Mouse (Mus musculus) kidney, adult 2 months (tissue): ENCODE data around the gene Cxcl10. TPM values are rescaled to one million over a fixed set of nuclear protein-coding genes. Genes with fewer than 3 reads are reported as not detected.

Experiments
- DNase-seq: peaks from one replicate; pipeline ENCODE4 v3.0.0; 2021
- H3K27ac ChIP-seq: fragments of 200-500 bp; 2 replicates; pipeline ENCODE4 v1.5.1; 2012; ENCODE audit warnings: low read depth, low read length, control low read depth, inconsistent platforms; ENCODE audit not compliant: insufficient read depth
- H3K27me3 ChIP-seq: fragments of 200-500 bp; replicated peaks from 2 replicates; pipeline ENCODE4 v1.6.1; 2012; ENCODE audit warnings: mild to moderate bottlenecking, moderate library complexity, low read length, inconsistent platforms; ENCODE audit not compliant: control insufficient read depth, insufficient read depth
- H3K36me3 ChIP-seq: fragments of 200-500 bp; 2 replicates; pipeline ENCODE4 v1.6.1; 2012; ENCODE audit warnings: mild to moderate bottlenecking, moderate library complexity, low read length, inconsistent platforms; ENCODE audit not compliant: control insufficient read depth, insufficient read depth
- H3K4me1 ChIP-seq: fragments of 200-500 bp; 2 replicates; pipeline ENCODE4 v1.6.1; 2011; ENCODE audit warnings: low read length; ENCODE audit not compliant: control insufficient read depth, insufficient read depth
- H3K4me3 ChIP-seq: fragments of 200-500 bp; 2 replicates; pipeline ENCODE4 v1.5.1; 2011; ENCODE audit warnings: mild to moderate bottlenecking, low read depth, low read length, control low read depth; ENCODE audit not compliant: insufficient read depth
- CTCF ChIP-seq: fragments of 200-500 bp; conservative IDR thresholded peaks from 2 replicates; pipeline ENCODE4 v1.5.1; 2011; ENCODE audit warnings: low read depth, mild to moderate bottlenecking, control low read depth, low read length, moderate library complexity, mixed read lengths; ENCODE audit not compliant: insufficient read depth, insufficient read length
- POLR2A ChIP-seq: fragments of 200-500 bp; IDR thresholded peaks from one replicate; pipeline ENCODE4 v1.6.1; 2011; ENCODE audit warnings: low read depth, low read length, control low read depth
- WGBS: fragments of 180-500 bp; shearing (Covaris S2); methylation state at CpG from one replicate; pipeline ENCODE4 v1.1.7; 2018; 5-methylcytosine and 5-hydroxymethylcytosine counted together
- polyA plus RNA-seq: library from polyadenylated mRNA; depleted of rRNA; stranded (reverse); fragments of >200 nt; gene quantifications from 2 replicates; pipeline ENCODE4 v1.2.3, GENCODE M21; 2012; rRNA removed

Gene Cxcl10
- 10.2 and 16.6 TPM in 2 replicates for polyA plus RNA-seq

DNA sequence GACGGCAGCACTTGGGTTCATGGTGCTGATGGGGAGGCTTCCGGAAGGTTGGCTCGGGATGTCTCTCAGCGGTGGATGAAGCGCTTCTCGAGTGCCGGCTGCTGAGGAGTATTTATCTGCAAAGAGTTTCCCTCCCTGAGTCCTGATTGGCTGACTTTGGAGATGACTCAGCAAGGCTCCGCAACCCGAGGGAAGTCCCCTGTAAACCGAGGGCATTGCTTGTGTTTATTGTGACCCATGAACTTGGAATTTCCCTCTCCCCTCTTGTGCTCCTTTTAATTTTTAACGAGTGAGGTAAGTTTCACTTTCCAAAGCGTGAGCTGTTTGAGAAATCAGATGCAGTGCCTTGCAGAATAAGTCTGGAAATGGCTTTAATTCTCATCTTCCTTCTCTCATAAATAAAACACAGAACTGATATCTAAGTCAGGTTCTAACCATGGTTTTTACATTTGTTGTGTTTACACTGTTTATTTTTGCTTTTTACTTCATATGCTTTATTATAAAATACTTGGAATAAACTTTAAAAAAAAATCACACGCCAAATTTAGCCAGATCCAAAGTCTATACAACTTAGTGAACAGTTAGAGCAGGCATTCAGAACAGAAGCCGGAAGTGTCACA, at the start of gene Cxcl10:
Gene Cxcl10, minus strand, starts transcription at position 96 of the 620 bp plus-strand sequence.
- peak; percentile 91 for DNase-seq
- Histone ChIP-seq H3K4me3 (peak within 1 kb of the TSS; percentile 29), H3K4me1 (peaks cover 13% of the 10 kb centered on the region; the same call in 1 of the 2 replicates), H3K36me3 (no peaks in the 10 kb centered on the region), H3K27me3 (no peaks in the 10 kb centered on the region), H3K27ac (peak within 1 kb of the TSS; percentile 51; the same call in 1 of the 2 replicates)
- TF ChIP-seq CTCF (no peak), POLR2A (no peak)
- WGBS, result 4% methylated on average over 14 of the region's 14 CpGs

DNA sequence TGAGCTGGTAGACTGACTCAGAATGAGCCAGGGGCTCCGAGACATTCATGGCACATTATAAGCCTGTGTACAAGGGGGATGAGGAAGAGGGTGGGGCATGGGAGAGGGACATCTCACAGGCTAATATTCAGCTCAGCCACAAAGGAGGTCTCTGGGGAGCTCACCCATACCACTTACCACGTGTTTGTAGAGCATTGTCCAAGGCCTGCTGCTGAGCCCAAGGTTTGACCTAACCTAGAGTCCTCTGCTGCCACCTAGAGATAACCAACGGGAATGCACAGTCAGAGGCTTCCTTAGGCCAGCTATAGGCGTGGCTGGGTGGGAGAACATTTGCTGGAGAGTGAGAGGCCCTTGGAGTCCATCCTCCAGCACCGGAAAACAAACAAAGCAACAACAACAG, 49.5 kb upstream of the Cxcl10 start:
- Histone ChIP-seq H3K4me1 (no peaks in the 10 kb centered on the region), H3K27me3 (no peaks in the 10 kb centered on the region), H3K36me3 (no peaks in the 10 kb centered on the region), H3K4me3 (no peak overlapping the region), H3K27ac (no peak overlapping the region)
- TF ChIP-seq CTCF, result peak; percentile 98
- TF ChIP-seq POLR2A, result no peak
- WGBS, result 15% methylated on average over 5 of the region's 5 CpGs
- peak; percentile 85 for DNase-seq

- H3K27ac ChIP-seq, result no peak overlapping the region
- 75% methylated on average over 6 of the region's 6 CpGs for WGBS
- H3K4me1 ChIP-seq, result no peaks in the 10 kb centered on the region
- H3K4me3 ChIP-seq, result no peak overlapping the region
- 0 out of 2 replicates have a peak, but pooled peaks cover 1% of the 10 kb centered on the region for H3K27me3 ChIP-seq
- TF ChIP-seq CTCF, result no peak
- TF ChIP-seq POLR2A, result no peak
- no peaks in the 10 kb centered on the region for H3K36me3 ChIP-seq
- DNase-seq, result no peak
Observed at GRCm38 (mm10) chr5:92396476-92396875, 47.8 kb upstream of the Cxcl10 start.

- no peak overlapping the region for H3K4me3 ChIP-seq
- no peak for TF ChIP-seq POLR2A
- TF ChIP-seq CTCF, result no peak
- no peaks in the 10 kb centered on the region for H3K36me3 ChIP-seq
- 86% methylated on average over 3 of the region's 3 CpGs for WGBS
- no peaks in the 10 kb centered on the region for H3K4me1 ChIP-seq
- H3K27me3 ChIP-seq, result 0 out of 2 replicates have a peak, but pooled peaks cover 1% of the 10 kb centered on the region
- DNase-seq, result no peak
- no peak overlapping the region for H3K27ac ChIP-seq
Observed at GRCm38 (mm10) chr5:92395764-92396163, 47.1 kb upstream of the Cxcl10 start.

DNA sequence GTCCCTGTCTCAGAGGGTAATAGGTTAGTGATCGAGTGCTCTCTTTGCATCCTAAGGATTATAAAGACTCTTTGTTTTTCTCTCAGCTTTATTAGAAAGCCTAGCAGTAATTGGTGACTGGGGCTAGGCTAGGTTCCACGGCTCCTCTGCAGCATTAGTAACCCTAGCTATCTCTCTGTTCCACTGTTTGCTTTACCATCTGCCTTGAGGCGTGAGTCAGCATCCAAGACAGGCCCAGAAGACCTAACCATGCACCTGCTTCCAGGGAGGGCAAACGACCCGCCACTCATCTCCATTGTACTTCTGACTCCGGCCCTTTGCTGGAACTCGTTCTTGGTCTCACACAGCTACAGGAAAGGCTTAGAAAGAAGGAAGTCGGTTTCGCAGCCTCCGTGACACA, 45.2 kb upstream of the Cxcl10 start:
- no peaks in the 10 kb centered on the region for H3K4me1 ChIP-seq
- H3K36me3 ChIP-seq, result no peaks in the 10 kb centered on the region
- TF ChIP-seq POLR2A (no peak), CTCF (no peak)
- WGBS, result 67% methylated on average over 10 of the region's 10 CpGs
- DNase-seq, result no peak
- H3K27me3 ChIP-seq, result 0 out of 2 replicates have a peak, but pooled peaks cover 1% of the 10 kb centered on the region
- H3K4me3 ChIP-seq, result no peak overlapping the region
- H3K27ac ChIP-seq, result no peak overlapping the region

DNA sequence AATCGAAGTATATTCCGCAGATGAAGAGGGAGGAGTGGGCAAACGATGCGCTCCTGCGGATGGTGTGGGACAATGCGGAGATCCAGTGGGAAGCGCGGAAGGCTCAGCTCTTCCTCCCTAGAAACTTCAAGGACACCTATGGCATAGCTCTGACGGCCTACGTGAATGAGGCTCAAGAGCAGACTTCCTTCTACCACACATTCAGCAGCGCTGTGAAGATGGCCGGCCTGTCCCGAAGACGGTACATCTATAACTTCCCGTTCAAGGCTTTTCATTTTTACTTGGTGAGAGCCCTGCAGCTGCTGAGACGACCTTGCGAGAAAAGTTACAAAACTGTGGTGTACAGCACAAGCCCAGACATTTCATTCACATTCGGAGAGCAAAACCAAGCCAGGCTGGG, 43.9 kb upstream of the Cxcl10 start:
- TF ChIP-seq POLR2A (no peak), CTCF (no peak)
- peak overlapping the region; percentile 19; the same call in 1 of the 2 replicates for H3K4me3 ChIP-seq
- no peak overlapping the region for H3K27ac ChIP-seq
- no peak for DNase-seq
- H3K4me1 ChIP-seq, result no peaks in the 10 kb centered on the region
- H3K27me3 ChIP-seq, result 0 out of 2 replicates have a peak, but pooled peaks cover 1% of the 10 kb centered on the region
- 57% methylated on average over 18 of the region's 18 CpGs for WGBS
- H3K36me3 ChIP-seq, result no peaks in the 10 kb centered on the region

DNA sequence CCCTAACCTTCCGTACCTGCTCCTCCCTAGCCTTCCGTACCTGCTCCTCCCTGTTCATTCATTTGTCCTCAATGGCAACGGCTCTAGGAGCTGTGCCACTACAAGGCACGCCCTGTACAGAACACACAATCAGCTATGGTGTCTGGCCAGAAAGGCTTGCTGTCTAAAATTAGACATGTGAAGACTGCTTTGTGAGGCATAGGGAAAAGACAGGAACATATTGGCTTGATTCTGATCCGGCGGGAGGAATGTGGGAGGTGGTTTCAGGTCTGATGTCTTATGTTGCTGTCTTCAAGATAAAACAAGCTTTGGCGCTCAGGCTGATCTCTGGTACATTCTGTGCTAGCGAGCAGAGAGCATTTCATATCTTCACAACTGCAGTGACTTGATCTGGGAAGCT, 41.9 kb upstream of the Cxcl10 start:
- Histone ChIP-seq H3K27me3 (0 out of 2 replicates have a peak, but pooled peaks cover 1% of the 10 kb centered on the region), H3K27ac (no peak overlapping the region), H3K4me3 (no peak overlapping the region), H3K36me3 (no peaks in the 10 kb centered on the region), H3K4me1 (no peaks in the 10 kb centered on the region)
- WGBS, result 61% methylated on average over 8 of the region's 8 CpGs
- no peak for DNase-seq
- TF ChIP-seq CTCF, result no peak
- no peak for TF ChIP-seq POLR2A
